Mouse (Mus musculus): ENCODE results near the gene Hmgn5. TPM values are rescaled to one million over a fixed set of nuclear protein-coding genes. Genes with fewer than 3 reads are reported as not detected.

Gene Hmgn5
- polyA plus RNA-seq (2012; rRNA removed): 1.1 and 1.5 TPM in 2 replicates

- peak; percentile 37 for DNase-seq (ENCODE audit: low read depth)
Observed at GRCm38 (mm10) chrX:109013283-109013682, at the start of gene Hmgn5. Gene Hmgn5 (minus strand): TSS chrX:109013404.

GRCm38 (mm10) chrX:109047773-109048172 lies 34.6 kb upstream of the Hmgn5 start:
- DNase-seq (ENCODE audit: low read depth): no peak

GRCm38 (mm10) chrX:109026224-109026623 lies 13.0 kb upstream of the Hmgn5 start:
- DNase-seq (ENCODE audit: low read depth): no peak

GRCm38 (mm10) chrX:109020858-109021257 lies 7.7 kb upstream of the Hmgn5 start:
- DNase-seq (ENCODE audit: low read depth): no peak

- no peak for DNase-seq (ENCODE audit: low read depth)
Observed at GRCm38 (mm10) chrX:109014166-109014565, 962 bp upstream of the Hmgn5 start.

GRCm38 (mm10) chrX:109013686-109014085 lies 482 bp upstream of the Hmgn5 start:
- DNase-seq (ENCODE audit: low read depth): peak; percentile 8

GRCm38 (mm10) chrX:109012371-109013031 lies 703 bp downstream of the Hmgn5 start:
- DNase-seq (ENCODE audit: low read depth): peak; percentile 47

- peak; percentile 5 for DNase-seq (ENCODE audit: low read depth)
Observed at GRCm38 (mm10) chrX:109011611-109012185, 1.5 kb downstream of the Hmgn5 start.

- DNase-seq (ENCODE audit: low read depth): no peak
Observed at GRCm38 (mm10) chrX:109001277-109001676, 11.9 kb downstream of the Hmgn5 start.

Other genes starting within 250 kb of the Hmgn5 start
- 1.1 and 1.3 TPM in 2 replicates for gene Brwd3, start 179.0 kb downstream of the Hmgn5 start, polyA plus RNA-seq (2012; rRNA removed)
- 29.8 and 30.8 TPM in 2 replicates for gene Sh3bgrl, start 82.0 kb upstream of the Hmgn5 start, polyA plus RNA-seq (2012; rRNA removed)
- gene Gm6377, start 183.4 kb upstream of the Hmgn5 start, polyA plus RNA-seq (2012; rRNA removed): 0.06 and 0.08 TPM in 2 replicates